Mouse (Mus musculus): Measurements from ENCODE around the gene Lrrc61.
A peak's percentile ranks its signal among the peaks of the same experiment; 100 is the strongest.

Gene Lrrc61

GRCm38 (mm10) chr6:48593158-48594042, 38.8 kb downstream of the Lrrc61 start, which contains the start of the genes Repin1 and Gm44965:
Repin1 (plus strand) TSS chr6:48593883.
Gm44965 (plus strand) TSS chr6:48593941.
- peak; percentile 89 for DNase-seq

GRCm38 (mm10) chr6:48594043-48594738, 39.6 kb downstream of the Lrrc61 start:
- DNase-seq: peak; percentile 34

GRCm38 (mm10) chr6:48595278-48595677, 40.7 kb downstream of the Lrrc61 start:
- no peak for DNase-seq

GRCm38 (mm10) chr6:48596545-48597232, 42.1 kb downstream of the Lrrc61 start:
- no peak for DNase-seq

GRCm38 (mm10) chr6:48597233-48597625, 42.6 kb downstream of the Lrrc61 start:
- no peak for DNase-seq

- no peak for DNase-seq
Observed at GRCm38 (mm10) chr6:48600594-48600993, 46.0 kb downstream of the Lrrc61 start.

GRCm38 (mm10) chr6:48601271-48602079, 46.9 kb downstream of the Lrrc61 start, which contains the start of gene Zfp775:
Zfp775 (plus strand) TSS chr6:48602063.
- peak; percentile 96 for DNase-seq

GRCm38 (mm10) chr6:48602080-48602741, 47.6 kb downstream of the Lrrc61 start:
- peak; percentile 37 for DNase-seq

GRCm38 (mm10) chr6:48608124-48608523, 53.5 kb downstream of the Lrrc61 start:
- DNase-seq: no peak

- DNase-seq: no peak
Observed at GRCm38 (mm10) chr6:48609512-48609911, 54.9 kb downstream of the Lrrc61 start.

- no peak for DNase-seq
Observed at GRCm38 (mm10) chr6:48610657-48611056, 56.1 kb downstream of the Lrrc61 start.

GRCm38 (mm10) chr6:48613464-48613863, 58.9 kb downstream of the Lrrc61 start:
- no peak for DNase-seq

GRCm38 (mm10) chr6:48614756-48615155, 60.2 kb downstream of the Lrrc61 start:
- DNase-seq: no peak

- DNase-seq: no peak
Observed at GRCm38 (mm10) chr6:48620031-48620430, 65.4 kb downstream of the Lrrc61 start.

All from lung, postnatal 14 days (tissue).